Mouse (Mus musculus) CD8-positive naive resting alpha-beta T cell, adult 2 months (primary cell): ENCODE measurements at regions not wholly inside any gene's neighbourhood (a gene's known extent, or its start where the extent isn't known, plus 50 kb on each side); places are given as distances from the start of the nearest gene placed in this dataset.
A peak's percentile ranks its signal among the peaks of the same experiment; 100 is the strongest.

Source experiments
- DNase-seq, 2 experiments: peaks; one replicate each; pipeline ENCODE4 v3.0.0; 2022; ENCODE audit warnings: low read depth in 2 of 2, low spot score in 2 of 2

DNA sequence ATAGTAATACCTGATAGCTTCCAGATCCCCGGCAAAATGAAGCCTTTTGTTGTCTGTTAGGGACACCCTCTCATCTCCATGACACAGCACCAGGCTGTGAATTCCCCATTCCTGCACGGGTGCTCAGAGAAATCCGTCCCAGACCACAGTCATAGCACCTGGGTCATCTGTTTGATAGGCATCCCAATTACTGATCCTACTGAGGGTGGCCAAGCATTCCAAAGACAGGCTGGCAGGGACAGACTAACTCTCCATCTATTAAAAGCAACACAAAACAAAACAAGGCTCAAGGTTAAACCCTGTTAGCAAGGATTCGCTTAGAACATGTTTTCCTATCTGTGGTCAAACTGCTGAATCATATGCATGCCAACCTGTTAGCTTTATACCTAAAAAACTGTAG lies 213.8 kb upstream of the Atp2b1 start:
- no peak for DNase-seq

DNA sequence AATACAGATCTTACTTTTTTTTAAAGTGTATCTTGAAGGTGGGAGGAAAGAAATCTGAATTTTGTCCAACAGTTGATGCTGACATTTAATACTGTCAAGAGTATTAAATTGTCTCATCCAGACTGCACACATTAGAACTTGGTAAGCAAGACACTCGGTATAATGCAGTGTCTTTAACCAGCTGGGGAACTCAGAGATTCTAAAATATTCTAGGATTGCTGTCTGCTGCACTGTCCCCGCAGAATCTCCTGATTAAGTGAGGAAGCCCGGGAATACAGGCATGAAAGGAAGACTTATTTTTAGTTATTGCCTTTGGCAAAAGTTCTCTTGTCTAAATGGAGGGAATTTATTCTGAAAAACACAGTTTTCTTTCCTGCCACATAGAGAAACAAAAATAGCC lies 212.9 kb upstream of the Atp2b1 start:
- DNase-seq: no peak

DNA sequence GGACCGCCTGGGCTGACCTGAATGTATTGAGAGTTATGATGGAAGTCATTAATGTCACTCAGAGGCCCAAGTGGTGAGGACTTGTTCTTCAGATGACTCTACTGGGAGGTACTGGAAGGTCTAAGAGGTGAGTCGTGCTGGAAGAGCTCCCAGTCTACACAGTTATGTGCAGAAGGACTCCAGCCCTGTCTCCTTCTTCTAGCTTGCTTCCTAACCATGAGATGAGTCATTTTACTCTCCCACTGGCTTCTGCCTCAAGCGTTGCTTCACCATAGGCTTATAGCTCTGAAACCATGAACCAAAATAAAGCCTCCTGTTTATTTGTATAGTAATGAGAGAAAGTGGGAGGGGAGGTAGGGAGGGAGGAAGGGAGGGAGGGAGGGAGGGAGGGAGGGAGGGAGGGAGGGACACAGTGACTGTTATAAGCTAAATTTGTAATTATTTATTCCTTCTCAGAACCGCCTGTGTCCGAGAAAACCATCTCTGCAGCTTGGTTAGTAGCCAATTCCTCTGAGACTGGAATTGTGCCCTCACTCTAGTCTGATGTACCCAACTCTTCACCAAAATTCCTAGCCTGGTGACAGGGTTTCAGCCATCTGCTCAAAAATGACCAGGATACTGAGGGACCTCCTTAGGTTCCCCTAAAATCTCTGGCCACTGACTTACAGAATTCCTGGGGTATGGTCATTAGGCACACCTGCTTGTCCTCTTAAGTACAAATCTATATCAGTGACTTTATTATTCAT lies 211.6 kb upstream of the Atp2b1 start:
- no peak for DNase-seq

DNA sequence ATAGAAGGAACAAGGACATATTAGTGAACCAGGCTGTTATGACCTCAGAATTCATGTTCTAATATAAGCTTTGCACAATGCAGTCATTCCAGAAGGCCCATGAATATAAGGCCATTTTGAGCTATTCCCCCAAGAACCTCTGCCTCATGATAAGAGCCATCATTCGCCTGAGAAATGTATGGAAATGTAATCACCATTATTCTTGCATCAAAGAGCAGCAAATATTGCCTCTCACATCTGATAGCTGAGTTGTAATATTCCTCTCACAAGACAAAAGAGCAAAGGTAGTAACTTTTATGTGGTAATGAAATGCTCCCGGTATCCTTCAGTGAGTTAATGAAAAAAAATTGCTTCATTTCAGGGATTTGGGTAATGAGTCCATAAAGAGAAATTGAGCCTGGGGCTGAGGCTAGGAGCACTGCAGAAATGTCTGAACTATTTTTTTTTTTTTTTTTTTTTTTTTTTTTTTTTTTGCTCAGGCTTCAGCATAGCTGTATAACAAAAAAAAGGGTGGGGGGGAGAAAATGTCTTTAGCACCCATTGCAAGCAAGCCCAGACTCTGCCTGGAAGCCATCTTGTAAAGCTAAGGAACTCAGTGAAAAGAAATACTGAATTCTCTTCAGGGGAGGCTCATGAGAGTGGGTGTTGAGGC lies 210.4 kb upstream of the Atp2b1 start:
- DNase-seq: no peak

DNA sequence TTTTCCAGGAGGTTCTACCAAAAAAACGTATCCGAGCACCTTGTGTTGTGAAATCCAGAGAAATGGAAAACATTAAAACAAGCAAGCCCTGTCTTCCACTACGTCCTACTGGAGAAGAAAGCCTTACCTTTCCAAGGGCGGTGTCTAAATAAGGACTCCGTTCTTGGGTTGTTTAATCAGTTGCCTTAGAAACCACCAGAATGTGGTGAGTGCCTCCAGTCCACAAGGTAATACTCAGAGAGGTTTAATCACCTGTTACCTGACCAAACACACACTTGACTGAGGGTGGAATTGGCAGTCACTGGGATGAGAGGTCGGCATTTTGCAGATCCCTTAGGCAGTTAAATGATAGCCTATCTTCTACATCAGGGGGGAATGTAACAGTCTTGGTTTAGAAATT lies 209.6 kb upstream of the Atp2b1 start:
- DNase-seq: no peak

DNA sequence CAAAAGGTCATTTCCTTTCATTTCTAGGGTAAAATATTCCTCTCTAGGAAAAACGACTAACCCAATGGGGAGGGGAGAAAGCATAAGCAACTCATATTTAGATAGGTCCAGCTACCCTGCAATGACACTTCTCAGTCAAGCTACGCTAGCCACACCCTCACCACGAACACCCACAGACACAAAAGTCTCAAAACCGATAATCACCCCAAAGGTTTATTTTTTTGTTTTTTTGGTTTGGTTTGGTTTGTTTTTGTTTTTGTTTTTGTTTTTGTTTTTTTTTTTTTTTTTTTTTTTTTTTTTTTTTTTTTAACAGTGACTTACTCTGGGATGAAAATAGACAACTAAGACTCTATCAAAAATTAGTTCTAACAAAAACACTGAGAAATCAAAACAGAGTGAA lies 196.3 kb upstream of the Atp2b1 start:
- DNase-seq: no peak

DNA sequence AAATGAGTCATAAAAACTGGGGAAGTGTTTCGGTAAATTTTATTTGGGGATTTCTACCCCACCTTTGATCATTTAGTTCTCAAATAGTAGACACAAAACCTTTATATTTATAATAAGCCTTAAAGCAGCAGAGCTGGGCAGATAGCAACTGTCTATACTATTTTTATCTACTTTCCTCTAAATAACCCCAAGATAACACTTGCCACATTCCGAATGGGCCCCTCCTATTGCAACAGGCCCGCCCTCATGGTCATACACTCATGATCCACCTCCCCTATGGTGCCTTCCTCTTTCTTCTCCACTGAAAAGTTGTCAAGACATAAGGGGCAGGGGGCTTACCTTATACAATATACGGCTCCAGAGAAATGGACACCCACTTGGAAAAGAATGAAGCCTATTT lies 195.5 kb upstream of the Atp2b1 start:
- no peak for DNase-seq

DNA sequence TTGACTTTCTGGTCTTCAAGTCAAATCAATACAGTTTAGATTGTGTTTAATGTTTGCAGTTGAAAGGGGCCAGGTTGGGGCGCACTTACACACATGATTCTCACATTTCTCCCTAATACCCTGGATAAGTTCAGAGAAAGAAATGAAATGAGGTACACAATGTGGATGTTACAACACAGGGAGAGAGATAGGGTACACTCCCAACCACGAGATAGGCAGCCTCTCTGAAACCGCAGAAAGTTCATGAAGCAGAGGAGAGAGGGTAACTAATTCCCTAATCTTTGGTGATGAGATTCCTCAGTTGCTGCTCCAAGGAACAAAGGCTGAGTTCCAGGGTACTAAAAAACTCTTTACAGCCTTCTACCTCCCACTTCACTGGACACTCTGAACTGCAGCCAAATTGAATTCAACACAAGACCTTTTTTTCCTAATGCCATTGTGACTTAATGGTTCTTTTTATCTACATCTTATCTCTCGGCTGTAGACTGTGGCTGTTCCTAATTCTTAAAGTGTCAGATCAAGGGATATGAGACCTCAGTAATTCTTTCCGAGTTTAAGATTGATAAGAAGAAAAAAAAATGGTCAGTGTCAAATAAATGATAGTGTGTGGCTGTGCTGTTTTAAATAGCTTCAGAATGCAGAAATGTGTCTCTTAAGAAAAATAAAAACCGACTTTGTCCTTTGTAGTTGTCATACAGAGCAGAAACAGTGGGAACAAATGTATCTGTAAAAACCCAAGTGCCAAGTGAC lies 193.8 kb upstream of the Atp2b1 start:
- no peak for DNase-seq

DNA sequence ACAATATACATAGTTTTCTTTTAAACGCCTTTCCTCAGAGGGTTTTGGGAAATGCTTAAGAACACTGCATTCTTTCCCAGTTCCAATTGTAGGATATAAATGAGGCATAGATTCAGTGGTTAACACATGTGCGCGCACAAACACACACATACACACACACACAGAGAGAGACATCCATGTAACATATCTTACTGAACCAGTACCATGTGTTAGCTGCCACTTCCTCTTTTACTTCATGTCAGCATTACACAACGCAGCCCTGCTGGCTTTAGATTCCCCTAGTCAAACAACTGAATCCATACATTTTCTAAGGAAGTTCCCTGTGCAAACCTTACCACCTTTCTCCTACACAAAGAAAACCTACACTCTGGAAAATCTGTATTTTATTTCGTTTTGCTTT lies 189.1 kb upstream of the Atp2b1 start:
- DNase-seq: no peak

DNA sequence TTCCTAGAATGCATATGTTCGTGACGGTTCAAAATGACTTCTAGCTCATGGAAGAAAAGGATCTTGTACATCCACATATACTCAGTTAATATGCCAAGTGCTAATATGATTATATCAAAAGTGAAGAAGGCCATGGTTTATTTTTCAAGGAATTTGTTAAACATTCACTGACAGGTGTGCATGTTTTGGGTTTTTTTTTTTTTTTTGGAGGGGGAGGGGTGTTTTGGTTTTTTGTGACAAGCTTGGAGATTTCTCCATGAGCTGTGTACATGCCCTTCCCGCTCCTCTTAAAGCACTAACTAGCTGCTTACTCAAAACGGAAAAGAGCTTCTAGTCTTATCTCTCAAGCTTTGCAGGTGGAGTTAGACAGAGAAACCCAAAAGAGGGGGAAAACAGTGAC lies 187.1 kb upstream of the Atp2b1 start:
- DNase-seq: no peak

DNA sequence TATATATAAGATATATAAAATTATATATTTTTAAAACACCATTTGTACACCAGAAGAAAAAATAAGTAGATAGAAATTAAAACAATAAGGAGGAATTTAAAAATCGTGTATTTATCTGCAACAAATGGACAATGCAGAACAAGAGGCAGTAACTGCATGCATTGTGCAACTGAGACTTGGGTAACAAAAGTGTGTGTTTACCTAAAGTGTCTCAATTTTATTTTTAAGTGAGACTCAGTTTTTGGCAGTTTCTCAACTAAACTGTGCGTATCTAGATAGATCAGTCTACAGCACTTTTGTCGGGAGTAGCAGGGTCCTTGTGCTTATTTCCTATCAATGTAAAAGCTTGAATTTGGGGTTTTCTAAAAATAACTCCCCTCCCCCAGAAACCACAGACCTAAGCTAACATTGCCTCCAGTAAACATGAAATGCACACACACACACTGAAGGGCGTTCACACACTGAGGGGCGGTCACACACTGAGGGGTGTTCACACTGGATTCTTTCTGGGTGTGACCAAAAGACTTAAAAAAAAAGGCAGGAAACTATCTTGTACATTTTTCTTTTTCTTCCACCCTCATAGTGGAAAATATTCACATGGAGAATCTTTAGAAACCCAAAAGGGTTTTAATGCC lies 185.7 kb upstream of the Atp2b1 start:
- no peak for DNase-seq

DNA sequence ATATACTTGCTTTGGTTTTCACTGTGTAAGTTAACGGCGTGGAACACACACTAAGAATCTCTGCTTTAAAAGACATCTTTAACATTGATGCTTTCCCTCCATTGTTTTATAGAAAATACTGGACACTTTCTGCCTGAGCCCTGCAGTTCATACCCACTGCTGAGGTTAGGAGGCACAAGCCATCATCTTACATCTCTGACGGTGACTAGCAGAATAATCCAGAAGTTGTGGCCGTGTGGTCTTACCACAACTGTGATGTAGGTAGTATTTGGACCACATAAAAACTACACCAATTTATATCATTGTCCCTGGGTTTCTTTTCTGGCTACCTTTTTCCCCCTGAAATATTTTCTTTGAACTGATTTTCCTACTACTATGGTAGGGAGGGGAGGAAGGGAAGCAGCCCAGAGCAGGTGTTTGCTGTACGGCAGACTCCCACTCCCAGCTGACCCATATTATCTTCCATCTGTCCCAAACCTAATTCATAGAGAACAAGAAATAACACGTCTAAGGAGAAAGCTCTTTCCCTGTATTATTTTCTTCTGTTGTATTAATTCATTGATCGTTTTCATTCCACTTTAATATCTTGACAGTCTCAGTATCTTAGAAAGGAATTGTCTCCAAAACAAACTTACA lies 180.1 kb upstream of the Atp2b1 start:
- DNase-seq: no peak

DNA sequence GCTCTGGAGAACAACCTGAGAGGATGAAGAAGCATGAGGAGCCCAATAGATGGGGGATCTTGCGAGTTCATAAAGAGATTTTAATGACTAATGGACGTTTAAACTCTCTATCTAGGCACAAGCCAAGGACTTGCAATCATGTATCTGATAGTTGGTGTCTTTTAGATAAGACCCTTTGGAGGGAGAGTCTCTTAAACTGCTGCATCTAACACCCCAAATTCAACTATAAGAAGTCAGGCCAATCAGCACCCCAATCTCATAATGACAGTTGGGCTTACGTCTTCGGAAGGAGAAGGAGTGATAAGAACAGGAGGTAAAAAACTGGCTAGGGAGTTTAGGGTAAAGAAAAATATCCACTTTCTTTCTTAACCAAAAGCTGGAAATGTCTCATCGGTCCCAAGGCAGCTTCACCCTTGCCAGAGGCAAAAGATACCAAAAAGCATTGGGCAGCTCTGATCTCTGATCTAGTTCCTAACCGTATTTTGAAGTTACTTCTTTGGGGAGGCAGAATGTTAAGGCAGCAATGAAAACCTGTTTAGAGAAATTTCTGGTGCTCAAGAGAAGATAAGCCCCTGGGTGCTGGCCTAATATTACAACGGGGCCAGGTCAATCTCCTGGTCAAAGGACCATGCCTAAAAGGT lies 173.6 kb upstream of the Atp2b1 start:
- no peak for DNase-seq

DNA sequence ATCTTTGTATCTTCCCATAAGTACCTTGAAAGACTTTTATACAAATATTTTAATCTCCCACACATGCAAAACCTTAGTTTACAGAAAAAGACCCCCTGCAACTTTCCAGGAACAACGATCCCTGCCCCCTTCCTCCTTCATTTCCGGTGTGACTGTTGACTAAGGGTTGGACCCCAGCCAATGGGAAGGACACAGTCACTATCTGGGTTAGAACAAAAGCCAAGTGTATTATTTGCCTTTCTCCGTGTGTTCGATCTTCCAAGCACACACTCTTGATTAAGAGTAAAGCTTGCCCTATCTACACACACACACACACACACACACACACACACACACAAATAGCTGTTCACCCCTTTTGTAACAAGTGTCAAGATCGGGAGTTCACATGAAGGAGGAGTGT lies 172.8 kb upstream of the Atp2b1 start:
- DNase-seq: no peak

DNA sequence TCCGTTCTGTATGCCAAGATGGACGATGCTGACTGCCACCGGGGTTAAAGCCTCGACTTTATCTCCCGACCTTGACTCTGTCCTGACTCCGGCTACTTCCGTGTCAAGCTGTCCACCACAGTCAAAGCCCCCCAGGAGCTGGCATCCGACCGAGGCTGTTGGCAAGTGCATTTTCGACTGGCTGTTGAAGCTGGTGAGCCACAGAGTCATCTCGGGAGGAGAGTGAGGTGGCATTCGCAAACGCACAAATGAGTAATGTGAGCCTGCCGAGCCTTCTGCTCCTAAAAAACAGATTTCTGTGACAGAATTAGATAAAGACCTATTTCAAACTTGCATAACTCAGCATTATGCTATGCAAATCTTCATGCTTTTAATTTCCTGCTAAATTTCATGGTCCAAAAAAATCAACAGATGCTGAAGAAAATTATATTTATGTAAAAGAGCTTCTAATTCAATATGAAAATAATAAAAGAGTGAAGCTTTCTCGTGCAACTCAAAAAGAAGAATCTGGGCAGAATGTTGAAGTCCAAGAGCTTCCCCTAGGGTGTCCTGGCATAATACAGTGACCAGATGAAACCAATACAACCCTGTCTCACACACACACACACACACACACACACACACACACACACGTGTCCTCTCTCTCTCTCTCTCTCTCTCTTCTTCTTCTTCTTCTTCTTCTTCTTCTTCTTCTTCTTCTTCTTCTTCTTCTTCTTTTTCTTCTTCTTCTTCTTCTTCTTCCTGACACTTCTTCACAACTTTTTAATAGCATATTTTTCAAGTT lies 171.2 kb upstream of the Atp2b1 start:
- DNase-seq: no peak

DNA sequence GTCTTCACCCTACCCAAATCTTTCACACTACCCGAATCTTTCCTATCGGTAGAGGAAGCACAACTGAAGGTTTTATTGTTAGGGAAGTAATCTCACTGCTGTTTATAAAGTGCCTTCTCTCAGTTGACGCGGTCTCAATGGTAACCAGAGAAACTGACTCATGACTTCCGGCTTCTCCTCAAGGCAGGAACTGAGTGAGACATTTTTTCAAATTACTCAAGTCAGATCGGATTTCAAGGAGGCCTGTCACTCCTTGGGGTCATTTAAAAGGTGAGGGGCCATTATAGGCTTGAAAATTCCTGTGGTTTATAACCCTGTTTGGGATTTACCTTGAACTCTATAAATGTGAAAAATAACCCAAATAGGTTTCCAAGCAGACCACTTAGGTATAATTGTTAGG lies 170.0 kb upstream of the Atp2b1 start:
- DNase-seq: peak; percentile 33 to 34

DNA sequence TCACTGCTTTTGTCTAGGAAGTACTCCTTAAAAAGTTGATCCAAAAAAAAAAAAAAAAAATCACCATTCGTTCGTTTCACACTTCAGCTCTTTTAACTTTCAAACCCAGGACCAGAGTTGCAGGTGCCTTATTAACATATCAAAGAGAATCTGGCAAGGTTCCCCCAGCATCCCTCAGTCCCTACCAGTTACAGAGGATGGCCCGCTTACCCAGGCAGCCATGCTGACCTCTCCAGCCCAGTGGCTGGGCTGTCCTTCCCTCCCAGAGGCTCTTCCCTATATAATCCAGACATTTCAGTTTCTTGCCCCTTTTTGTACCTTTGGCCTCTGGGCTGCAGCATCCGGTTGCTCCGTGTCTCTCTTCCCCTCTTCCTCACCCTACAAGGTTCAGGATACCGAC lies 169.5 kb upstream of the Atp2b1 start:
- no peak for DNase-seq

DNA sequence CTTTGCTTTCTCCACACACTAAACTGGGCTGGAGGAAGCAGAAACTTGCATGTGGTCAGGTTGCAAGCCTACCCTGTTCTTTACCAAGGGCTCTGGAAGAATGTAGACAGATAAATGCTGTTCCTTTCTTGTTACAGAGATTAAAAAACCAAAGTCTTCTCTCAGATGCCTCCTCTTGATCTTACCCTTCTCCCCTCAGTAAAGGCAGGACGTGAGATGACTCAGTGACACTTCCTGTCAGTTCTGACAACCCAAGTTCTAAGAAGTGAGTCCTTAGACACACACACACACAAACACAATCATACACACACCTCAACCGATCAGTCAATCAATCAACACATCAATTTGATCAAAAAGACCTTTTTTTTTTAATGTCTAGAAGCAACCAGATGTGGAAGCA lies 168.8 kb upstream of the Atp2b1 start:
- DNase-seq: peak in 1 of 2 experiments; percentile 9

DNA sequence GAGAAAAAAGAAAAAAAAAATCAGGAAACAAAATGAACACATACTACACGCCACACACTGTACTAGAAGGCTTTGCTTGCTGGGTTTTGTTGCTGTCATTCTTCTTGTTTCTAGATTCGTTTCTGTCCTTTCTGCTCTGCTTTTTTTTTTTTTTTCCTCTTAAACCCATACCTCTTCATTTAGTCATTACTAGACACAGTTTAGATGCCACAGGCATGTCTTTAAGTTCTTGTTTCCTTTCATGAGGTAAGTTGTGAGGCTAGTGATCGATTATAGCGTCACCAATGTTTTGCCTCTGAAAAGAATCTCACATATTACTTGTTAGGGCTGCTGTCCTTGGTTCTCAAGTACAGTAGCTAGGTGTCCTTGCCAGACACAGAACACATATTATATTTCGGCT lies 168.3 kb upstream of the Atp2b1 start:
- no peak for DNase-seq
